Mouse (Mus musculus) midbrain, postnatal 0 days (tissue): ENCODE data around the gene Gbgt1. TPM values are rescaled to one million over a fixed set of nuclear protein-coding genes. Genes with fewer than 3 reads are reported as not detected.

Source experiments
- ATAC-seq: fragments of 200-750 bp; cut with Nextera tagmentation; 2 replicates; pipeline ENCODE4 v1.8.0; 2017; ENCODE audit warnings: moderate number of reproducible peaks, mild to moderate bottlenecking, moderate TSS enrichment, moderate library complexity; ENCODE audit not compliant: low FRiP score
- DNase-seq: peaks from one replicate; pipeline ENCODE4 v3.0.0-alpha.2; 2015; ENCODE audit warnings: low spot score
- H3K27ac ChIP-seq: fragments of 300-500 bp; sonication (generic); 2 replicates; pipeline ENCODE4 v1.5.1; 2014; ENCODE audit warnings: low read depth, mild to moderate bottlenecking, low read length, mixed read lengths
- H3K27me3 ChIP-seq: fragments of 300-500 bp; sonication (generic); 2 replicates; pipeline ENCODE4 v1.6.1; 2014; ENCODE audit warnings: low read length, control low read depth, mixed read lengths; ENCODE audit not compliant: insufficient read depth
- H3K36me3 ChIP-seq: fragments of 300-500 bp; sonication (generic); 2 replicates; pipeline ENCODE4 v1.6.1; 2014; ENCODE audit warnings: low read length, control low read depth, mixed read lengths; ENCODE audit not compliant: insufficient read depth
- H3K4me1 ChIP-seq: fragments of 300-500 bp; sonication (generic); 2 replicates; pipeline ENCODE4 v1.6.1; 2014; ENCODE audit warnings: mild to moderate bottlenecking, control low read depth, antibody characterized with exemption, low read length, mixed read lengths; ENCODE audit not compliant: insufficient read depth
- H3K4me2 ChIP-seq: fragments of 300-500 bp; sonication (generic); 2 replicates; pipeline ENCODE4 v1.6.1; 2014; ENCODE audit warnings: low read depth, mild to moderate bottlenecking, low read length, mixed read lengths; ENCODE audit not compliant: poor library complexity, severe bottlenecking
- H3K4me3 ChIP-seq: fragments of 300-500 bp; sonication (generic); 2 replicates; pipeline ENCODE4 v1.5.1; 2014; ENCODE audit warnings: low read depth, mild to moderate bottlenecking, low read length, moderate library complexity
- H3K9ac ChIP-seq: fragments of 300-500 bp; sonication (generic); replicated peaks from 2 replicates; pipeline ENCODE4 v1.6.1; 2014; ENCODE audit warnings: mild to moderate bottlenecking, low read length, moderate library complexity, mixed read lengths; ENCODE audit not compliant: poor library complexity, severe bottlenecking
- H3K9me3 ChIP-seq: fragments of 300-500 bp; sonication (generic); 2 replicates; pipeline ENCODE4 v1.6.1; 2016; ENCODE audit warnings: low read length, control low read depth
- CTCF ChIP-seq: IDR thresholded peaks from 2 replicates; pipeline ENCODE4 v1.5.1; 2016; ENCODE audit warnings: antibody characterized with exemption, mild to moderate bottlenecking
- WGBS: fragments of 180-500 bp; shearing (Covaris S2); extraction: QIAGEN DNeasy Blood & Tissue Kit; methylation state at CpG from one replicate; pipeline ENCODE4 v1.1.7; 2014; 5-methylcytosine and 5-hydroxymethylcytosine counted together
- polyA plus RNA-seq: library from polyadenylated mRNA; unstranded; fragments of >200 nt; fragmentation: Nextera tagmentation; extraction: Ambion mirVana; gene quantifications from 2 replicates; pipeline ENCODE4 v1.2.1, GENCODE M21; 2015
- total RNA-seq: library from RNA; depleted of rRNA; stranded (reverse); fragments of >200 nt; gene quantifications from 2 replicates; pipeline ENCODE4 v1.2.3, GENCODE M21; 2014

The Gbgt1 gene
- total and polyA plus RNA-seq, 2 experiments from 2014 or later = 0.81 to 5.4 TPM

- Histone ChIP-seq H3K9me3 (no peaks in the 10 kb centered on the region), H3K4me3 (no peak overlapping the region), H3K9ac (no peak overlapping the region), H3K4me1 (no peaks in the 10 kb centered on the region), H3K4me2 (no peak overlapping the region), H3K27ac (no peak overlapping the region), H3K27me3 (no peaks in the 10 kb centered on the region), H3K36me3 (no peaks in the 10 kb centered on the region)
- DNase-seq (peak; percentile 46), ATAC-seq (no peak)
- peak; percentile 60 for TF ChIP-seq CTCF
- 85% methylated on average over 14 of the region's 14 CpGs for WGBS
These were observed 1.4 kb upstream of the Gbgt1 start for GRCm38 (mm10) chr2:28495207-28495756.

GRCm38 (mm10) chr2:28495801-28496595, 693 bp upstream of the Gbgt1 start:
- Histone ChIP-seq H3K27ac (no peak overlapping the region), H3K27me3 (no peaks in the 10 kb centered on the region), H3K4me3 (no peak overlapping the region), H3K9ac (no peak overlapping the region), H3K9me3 (no peaks in the 10 kb centered on the region), H3K36me3 (no peaks in the 10 kb centered on the region), H3K4me1 (no peaks in the 10 kb centered on the region), H3K4me2 (no peak overlapping the region)
- TF ChIP-seq CTCF = no peak
- ATAC-seq (no peak), DNase-seq (no peak)
- WGBS = 84% methylated on average over 16 of the region's 16 CpGs

- no peak for DNase-seq
- Histone ChIP-seq H3K27me3 (no peaks in the 10 kb centered on the region), H3K9ac (no peak overlapping the region), H3K27ac (no peak overlapping the region), H3K4me2 (no peak overlapping the region), H3K4me3 (no peak overlapping the region), H3K36me3 (no peaks in the 10 kb centered on the region), H3K4me1 (no peaks in the 10 kb centered on the region), H3K9me3 (no peaks in the 10 kb centered on the region)
- no peak for TF ChIP-seq CTCF
- 83% methylated on average over 5 of the region's 5 CpGs for WGBS
- no peak for ATAC-seq
These were observed 870 bp downstream of the Gbgt1 start for GRCm38 (mm10) chr2:28497561-28497960.

GRCm38 (mm10) chr2:28498431-28498830, 1.7 kb downstream of the Gbgt1 start:
- Histone ChIP-seq H3K27ac (no peak overlapping the region), H3K36me3 (no peaks in the 10 kb centered on the region), H3K4me3 (no peak overlapping the region), H3K9me3 (no peaks in the 10 kb centered on the region), H3K4me2 (no peak overlapping the region), H3K9ac (no peak overlapping the region), H3K4me1 (no peaks in the 10 kb centered on the region), H3K27me3 (no peaks in the 10 kb centered on the region)
- ATAC-seq = no peak
- TF ChIP-seq CTCF = no peak
- DNase-seq = no peak
- 83% methylated on average over 4 of the region's 4 CpGs for WGBS

GRCm38 (mm10) chr2:28502987-28503386, 6.3 kb downstream of the Gbgt1 start:
- Histone ChIP-seq H3K27me3 (no peaks in the 10 kb centered on the region), H3K9ac (no peak overlapping the region), H3K4me2 (no peak overlapping the region), H3K4me3 (no peak overlapping the region), H3K36me3 (no peaks in the 10 kb centered on the region), H3K9me3 (no peaks in the 10 kb centered on the region), H3K27ac (no peak overlapping the region), H3K4me1 (no peaks in the 10 kb centered on the region)
- DNase-seq (no peak), ATAC-seq (no peak)
- no peak for TF ChIP-seq CTCF
- WGBS = 84% methylated on average over 10 of the region's 10 CpGs

- no peak overlapping the region for H3K9ac ChIP-seq
- ATAC-seq (no peak), DNase-seq (no peak)
- WGBS = 89% methylated on average over 13 of the region's 13 CpGs
- no peak for TF ChIP-seq CTCF
- H3K36me3 ChIP-seq = no peaks in the 10 kb centered on the region
- no peak overlapping the region for H3K27ac ChIP-seq
- no peaks in the 10 kb centered on the region for H3K9me3 ChIP-seq
- no peaks in the 10 kb centered on the region for H3K27me3 ChIP-seq
- no peak overlapping the region for H3K4me2 ChIP-seq
- no peak overlapping the region for H3K4me3 ChIP-seq
- no peaks in the 10 kb centered on the region for H3K4me1 ChIP-seq
These were observed 8.0 kb downstream of the Gbgt1 start for GRCm38 (mm10) chr2:28504676-28505075.
